9 mouse cellular contexts compared by ENCODE assay signal in genomic region chr17:28349264-28349880, GRCm38 (mm10). TPM values are rescaled to one million over a fixed set of nuclear protein-coding genes. Genes with fewer than 3 reads are reported as not detected.
DNase-seq lines count a peak whose midpoint lies in the region; ATAC-seq and TF ChIP-seq lines count a peak whose summit lies in the region.
"Had no signal": no experiment of that assay in that cellular context is flagged by ENCODE, and none has a peak within 500 bp of the region (broad histone marks: within the 10 kb centered on the region; RNA-seq: fewer than 3 reads in every experiment).

No protein-coding gene starts in this region.

- H3K36me3 ChIP-seq in C2C12 (ENCODE audit: control insufficient read depth, insufficient read depth): no peaks in the 10 kb centered on the region
- H3K36me3 ChIP-seq in heart, embryonic 14.5 days (ENCODE audit: control insufficient read depth, insufficient read depth, low read length): no peaks in the 10 kb centered on the region
- no peaks in the 10 kb centered on the region for H3K36me3 ChIP-seq in liver, embryonic 13.5 days

- peak overlapping the region; percentile 82 for H3K4me3 ChIP-seq in gastrocnemius, adult 2 months
- peak overlapping the region; percentile 61 for H3K4me3 ChIP-seq in C2C12 (ENCODE audit: insufficient read depth, poor library complexity, severe bottlenecking)
- peak overlapping the region; percentile 80 to 88 for H3K4me3 ChIP-seq in heart, embryonic 14.5 days (ENCODE audit: control insufficient read depth in 1 of 2, insufficient read depth in 1 of 2, low read depth in 1 of 2, low read length in 2 of 2)
- peak overlapping the region; percentile 72 for H3K4me3 ChIP-seq in liver, embryonic 13.5 days (replicated peaks)

- TF ChIP-seq CTCF in gastrocnemius, adult 2 months (IDR thresholded peaks at IDR 0.05): no peak
- TF ChIP-seq CTCF in C2C12 (IDR thresholded peaks at IDR 0.05; ENCODE audit: control insufficient read depth, insufficient read depth, insufficient read length): no peak

- no peak for ATAC-seq in heart, embryonic 14.5 days (ENCODE audit: insufficient number of reproducible peaks, insufficient read depth, low FRiP score, low read depth)
- ATAC-seq in liver, embryonic 13.5 days (ENCODE audit: low read depth): no peak

- H3K27me3 ChIP-seq in C2C12 (ENCODE audit: control insufficient read depth, insufficient read depth, insufficient read length): no peaks in the 10 kb centered on the region
- H3K27me3 ChIP-seq in heart, embryonic 14.5 days (ENCODE audit: control insufficient read depth, insufficient read depth, low read length): peaks cover 16% of the 10 kb centered on the region; the same call in 1 of the 2 replicates
- H3K27me3 ChIP-seq in liver, embryonic 13.5 days: peaks cover 86% of the 10 kb centered on the region

- H3K4me2 ChIP-seq in heart, embryonic 14.5 days (ENCODE audit: low read length): peak overlapping the region; percentile 97
- H3K4me2 ChIP-seq in liver, embryonic 13.5 days: peak overlapping the region; percentile 85

- H3K79me3 ChIP-seq in C2C12 (ENCODE audit: low read depth): peaks cover 35% of the 10 kb centered on the region

- peak overlapping the region; percentile 95 for H3K9ac ChIP-seq in heart, embryonic 14.5 days (ENCODE audit: low read length)
- peak overlapping the region; percentile 76 for H3K9ac ChIP-seq in liver, embryonic 13.5 days

- H3ac ChIP-seq in C2C12 (ENCODE audit: control insufficient read depth, insufficient read length, low read depth): peak overlapping the region; percentile 66

- peak overlapping the region; percentile 95 for H3K27ac ChIP-seq in gastrocnemius, adult 2 months
- peak overlapping the region; percentile 71 to 93 for H3K27ac ChIP-seq in heart, embryonic 14.5 days (replicated peaks in 1 of 2; ENCODE audit: control insufficient read depth in 1 of 2, insufficient read depth in 1 of 2, low read depth in 2 of 2, low read length in 2 of 2)
- peak overlapping the region; percentile 79 for H3K27ac ChIP-seq in liver, embryonic 13.5 days

- no peaks in the 10 kb centered on the region for H3K9me3 ChIP-seq in heart, embryonic 14.5 days (ENCODE audit: control insufficient read depth, low read length)
- no peaks in the 10 kb centered on the region for H3K9me3 ChIP-seq in liver, embryonic 13.5 days (replicated peaks)

- intact Hi-C loops in gastrocnemius, adult 2 months (cut with DNase I): no loop called here

- no peak for DNase-seq in gastrocnemius, adult 2 months
- no peak for DNase-seq in gastrocnemius, postnatal 4 days (ENCODE audit: low spot score in 2 of 2)
- no peak for DNase-seq in liver, embryonic 13.5 days
- no peak for DNase-seq in frontal cortex, postnatal 10 days (ENCODE audit: low spot score in 2 of 2)
- DNase-seq in gastrocnemius, postnatal 10 days: no peak
- no peak for DNase-seq in ovary, postnatal 14 days (ENCODE audit: low spot score)
- DNase-seq: thymus, postnatal 25 days had no signal

- peaks cover 60% of the 10 kb centered on the region for H3K79me2 ChIP-seq in C2C12 (ENCODE audit: control insufficient read depth, insufficient read depth)

- peaks cover 34 to 47% of the 10 kb centered on the region in 2 experiments for H3K4me1 ChIP-seq in heart, embryonic 14.5 days (ENCODE audit: control insufficient read depth in 2 of 2, insufficient read depth in 2 of 2, low read length in 2 of 2)
- H3K4me1 ChIP-seq in liver, embryonic 13.5 days (replicated peaks): peaks cover 85% of the 10 kb centered on the region

- WGBS in heart, embryonic 14.5 days: 18% methylated on average over 12 of the region's 13 CpGs
- 25% methylated on average over 13 of the region's 13 CpGs for WGBS in liver, embryonic 13.5 days (ENCODE audit: insufficient replicate concordance)

TF ChIP-seq in C2C12, 6 proteins besides CTCF, POLR2A, EP300 and RAD21:
- no peak for TF ChIP-seq FOSL1 (IDR thresholded peaks at IDR 0.05; ENCODE audit: insufficient read depth, low read length, poor library complexity, severe bottlenecking)
- TF ChIP-seq USF1 (IDR thresholded peaks at IDR 0.05; ENCODE audit: low read depth): no peak
- no peak for TF ChIP-seq MYOG (IDR thresholded peaks at IDR 0.05; ENCODE audit: control insufficient read depth, extremely low read depth, insufficient read length)
- no peak for TF ChIP-seq MYOD1 (IDR thresholded peaks at IDR 0.05; ENCODE audit: control insufficient read depth, insufficient read length, low read depth)
- TF ChIP-seq MAX (IDR thresholded peaks at IDR 0.05): no peak
- no peak for TF ChIP-seq CEBPB (IDR thresholded peaks at IDR 0.05; ENCODE audit: low read depth)

RNA-seq across cellular contexts. Expression of gene Tead3, which starts 1.2 kb away (rescaled TPM):
- total RNA-seq in gastrocnemius, adult 2 months (2021): 1 to 10 TPM; 6.9 to 7.4 TPM
- 10 to 100 TPM; 24.3 to 24.6 TPM for total RNA-seq in gastrocnemius, postnatal 4 days (2021)
- 21.5 TPM for polyA plus RNA-seq in C2C12 (2012; fragmentation: generic; extraction: Trizol)
- 5.4 and 7.2 TPM in 2 replicates for polyA plus RNA-seq in heart, embryonic 14.5 days (2014; fragmentation: Nextera tagmentation; extraction: Ambion mirVana)
- 0.76 and 0.96 TPM in 2 replicates for polyA plus RNA-seq in liver, embryonic 13.5 days (2015; fragmentation: Nextera tagmentation; extraction: Ambion mirVana)
- total RNA-seq in gastrocnemius, postnatal 10 days (2021): 10 to 100 TPM in 1 of 2 experiments, 1 to 10 TPM in 1; 10.0 to 14.8 TPM

RNA-seq across cellular contexts. Expression of gene Tulp1, which starts 15.7 kb away (rescaled TPM):
- total RNA-seq in gastrocnemius, adult 2 months (2021): not detected
- under 1 TPM; 0.47 to 0.57 TPM for total RNA-seq in gastrocnemius, postnatal 4 days (2021)
- 0.27 TPM for polyA plus RNA-seq in C2C12 (2012; fragmentation: generic; extraction: Trizol)
- 3.3 and 3.4 TPM in 2 replicates for polyA plus RNA-seq in heart, embryonic 14.5 days (2014; fragmentation: Nextera tagmentation; extraction: Ambion mirVana)
- polyA plus RNA-seq in liver, embryonic 13.5 days (2015; fragmentation: Nextera tagmentation; extraction: Ambion mirVana): 0.52 and 1.3 TPM in 2 replicates
- under 1 TPM; 0.40 to 0.50 TPM for total RNA-seq in gastrocnemius, postnatal 10 days (2021)

RNA-seq across cellular contexts. Expression of gene Rpl10a, which starts 21.1 kb away (rescaled TPM):
- 100 to 1,000 TPM; 382 to 410 TPM for total RNA-seq in gastrocnemius, adult 2 months (2021)
- total RNA-seq in gastrocnemius, postnatal 4 days (2021): 100 to 1,000 TPM; 919 to 955 TPM
- 3,499 TPM for polyA plus RNA-seq in C2C12 (2012; fragmentation: generic; extraction: Trizol)
- polyA plus RNA-seq in heart, embryonic 14.5 days (2014; fragmentation: Nextera tagmentation; extraction: Ambion mirVana): 440 and 513 TPM in 2 replicates
- polyA plus RNA-seq in liver, embryonic 13.5 days (2015; fragmentation: Nextera tagmentation; extraction: Ambion mirVana): 372 and 464 TPM in 2 replicates
- 100 to 1,000 TPM; 699 to 738 TPM for total RNA-seq in gastrocnemius, postnatal 10 days (2021)

RNA-seq across cellular contexts. Expression of gene Fance, which starts 36.1 kb away (rescaled TPM):
- total RNA-seq in gastrocnemius, adult 2 months (2021): 10 to 100 TPM in 1 of 2 experiments, 1 to 10 TPM in 1; 9.4 to 11.2 TPM
- total RNA-seq in gastrocnemius, postnatal 4 days (2021): 10 to 100 TPM; 24.9 to 25.4 TPM
- polyA plus RNA-seq in C2C12 (2012; fragmentation: generic; extraction: Trizol): 42.0 TPM
- polyA plus RNA-seq in heart, embryonic 14.5 days (2014; fragmentation: Nextera tagmentation; extraction: Ambion mirVana): 17.8 and 19.5 TPM in 2 replicates
- polyA plus RNA-seq in liver, embryonic 13.5 days (2015; fragmentation: Nextera tagmentation; extraction: Ambion mirVana): 11.3 and 13.5 TPM in 2 replicates
- 10 to 100 TPM; 14.8 to 20.1 TPM for total RNA-seq in gastrocnemius, postnatal 10 days (2021)
